Mouse (Mus musculus) heart, postnatal 10 days (tissue): ENCODE data around the gene Kcnh2. TPM values are rescaled to one million over a fixed set of nuclear protein-coding genes. Genes with fewer than 3 reads are reported as not detected.

Experiments
- DNase-seq, 2 experiments: peaks; one replicate each; pipeline ENCODE4 v3.0.0; 2021
- intact Hi-C: fragments of 180-260 bp; cut with DNase I; formaldehyde crosslinking; loops from one replicate; pipeline ENCODE4 v1.15.1; 2025
- total RNA-seq, 2 experiments: library from RNA; stranded (reverse); gene quantifications; 2 replicates each; pipeline ENCODE4 v1.2.3; 2021

Kcnh2 gene
- total RNA-seq, 2 experiments from 2014 or later: 90.5 to 93.9 TPM

- intact Hi-C loops: no loop called here
- no peak for DNase-seq
Observed at GRCm38 (mm10) chr5:24380499-24380898, 29.1 kb upstream of the Kcnh2 start.

- DNase-seq: no peak
- intact Hi-C loops: no loop called here
Observed at GRCm38 (mm10) chr5:24379501-24379900, 28.1 kb upstream of the Kcnh2 start.

DNA sequence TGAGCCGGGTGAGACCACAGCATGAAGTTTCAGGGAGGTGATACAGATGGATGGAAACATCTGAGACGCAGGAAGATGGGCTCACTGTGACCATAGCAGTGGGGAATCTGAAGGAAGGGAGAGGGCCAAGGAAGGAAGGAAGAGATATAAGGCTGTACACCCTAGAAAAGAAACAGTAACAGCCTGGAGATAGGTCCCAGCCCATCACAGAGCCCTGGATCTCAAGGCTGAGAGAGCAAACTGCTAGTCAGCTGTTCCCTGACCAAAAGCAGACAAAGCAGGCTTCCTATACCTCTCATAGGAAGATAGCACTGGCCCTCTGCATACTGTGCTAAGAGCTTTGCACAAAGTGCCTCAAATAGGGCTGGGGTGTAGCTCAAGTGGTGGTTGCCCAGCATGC is 27.3 kb upstream of the Kcnh2 start:
- no peak for DNase-seq
- intact Hi-C loops: no loop called here

- intact Hi-C loops: no loop called here
- DNase-seq: no peak
Observed at GRCm38 (mm10) chr5:24374666-24375328, 23.4 kb upstream of the Kcnh2 start.

GRCm38 (mm10) chr5:24374216-24374615 is 22.8 kb upstream of the Kcnh2 start:
- DNase-seq: peak in 1 of 2 experiments; percentile 63
- intact Hi-C loops: no loop called here

- intact Hi-C loops: no loop called here
- no peak for DNase-seq
Observed at GRCm38 (mm10) chr5:24373807-24374206, 22.4 kb upstream of the Kcnh2 start.

DNA sequence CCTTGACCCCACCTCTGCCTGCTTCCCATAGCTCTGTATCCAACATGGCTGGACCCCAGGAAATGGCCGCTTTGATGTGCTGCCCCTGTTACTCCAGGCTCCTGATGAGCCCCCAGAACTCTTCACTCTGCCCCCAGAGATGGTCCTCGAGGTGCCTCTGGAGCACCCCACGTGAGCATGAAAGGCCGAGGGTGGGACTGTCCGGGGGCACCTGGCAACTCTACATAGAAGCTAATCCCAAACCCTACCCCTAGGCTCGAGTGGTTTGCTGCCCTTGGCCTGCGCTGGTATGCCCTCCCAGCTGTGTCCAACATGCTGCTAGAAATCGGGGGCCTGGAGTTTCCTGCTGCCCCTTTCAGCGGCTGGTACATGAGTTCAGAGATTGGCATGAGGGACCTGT is 18.4 kb upstream of the Kcnh2 start:
- DNase-seq: no peak
- intact Hi-C loops: no loop called here

DNA sequence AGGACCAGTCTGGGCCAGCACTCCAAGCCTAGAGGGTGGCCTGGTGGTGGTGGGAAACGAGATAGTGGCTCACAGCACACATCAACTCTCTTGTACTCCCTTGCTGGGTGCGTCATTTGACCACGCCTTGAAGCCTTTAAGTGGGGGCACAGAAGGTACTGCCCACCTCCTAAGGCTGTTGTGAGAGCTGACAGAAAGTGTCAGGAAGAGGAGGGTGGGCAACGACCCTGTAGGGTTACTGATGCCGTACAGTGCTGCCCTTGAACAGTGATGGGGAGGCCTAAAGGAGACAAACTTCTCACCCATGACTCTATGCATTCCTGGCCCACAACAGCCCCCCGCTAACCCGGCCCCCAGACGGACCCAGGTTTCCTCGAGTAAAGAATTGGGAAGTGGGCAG is 15.0 kb upstream of the Kcnh2 start:
- intact Hi-C loops: no loop called here

DNA sequence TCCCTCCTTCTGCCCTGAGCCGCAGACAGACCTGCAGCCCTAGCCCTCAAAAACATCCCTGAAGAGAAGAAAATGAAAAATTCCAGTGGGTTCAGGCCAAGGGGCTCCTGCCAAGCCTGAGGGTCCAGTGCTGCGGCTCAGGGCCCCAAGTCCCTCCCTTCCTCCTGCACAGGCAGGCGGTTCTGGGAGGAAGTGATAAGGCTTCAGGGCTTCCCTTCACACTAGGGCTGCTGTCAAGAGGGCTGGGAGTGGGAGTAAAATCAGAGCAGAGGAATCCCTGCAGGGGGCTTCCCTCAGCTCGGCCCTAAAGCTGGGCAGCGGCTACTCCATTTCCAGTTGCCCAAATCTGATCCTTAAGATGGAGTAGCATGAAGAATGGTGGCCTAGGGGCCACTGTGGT is 14.1 kb upstream of the Kcnh2 start:
- intact Hi-C loops: loop anchor here (2.0 kb wide), 1 partner anchor 21 kb away; no protein-coding TSS in a partner anchor
- peak in 1 of 2 experiments; percentile 37 for DNase-seq

More for the DNA sequence above, 15.0 kb upstream of the Kcnh2 start:
- no peak for DNase-seq

- DNase-seq: no peak
- intact Hi-C loops: loop anchor here (2.0 kb wide), 1 partner anchor 22 kb away; no protein-coding TSS in a partner anchor
Observed at GRCm38 (mm10) chr5:24364963-24365362, 13.6 kb upstream of the Kcnh2 start.

- peak; percentile 73 to 75 for DNase-seq
- intact Hi-C loops: loop anchor here (2.0 kb wide), 1 partner anchor 22 kb away; no protein-coding TSS in a partner anchor
Observed at GRCm38 (mm10) chr5:24364508-24364907, 13.1 kb upstream of the Kcnh2 start, which contains the start of gene Nos3. Gene Nos3, plus strand, starts transcription at chr5:24364810.

GRCm38 (mm10) chr5:24364061-24364460 is 12.7 kb upstream of the Kcnh2 start:
- DNase-seq: no peak
- intact Hi-C loops: loop anchor here (2.0 kb wide), 1 partner anchor 23 kb away; no protein-coding TSS in a partner anchor

GRCm38 (mm10) chr5:24363467-24363866 is 12.1 kb upstream of the Kcnh2 start:
- no peak for DNase-seq
- intact Hi-C loops: no loop called here

- DNase-seq: peak; percentile 92 to 93
- intact Hi-C loops: loop anchor here (1.0 to 2.0 kb wide), 3 partner anchors 25 to 94 kb away; partner anchors contain the start of genes Abcb8 and Atg9b
Observed at GRCm38 (mm10) chr5:24360792-24361454, 9.5 kb upstream of the Kcnh2 start.

- intact Hi-C loops: no loop called here
- peak; percentile 87 to 90 for DNase-seq
Observed at GRCm38 (mm10) chr5:24357461-24357860, 6.1 kb upstream of the Kcnh2 start.

DNA sequence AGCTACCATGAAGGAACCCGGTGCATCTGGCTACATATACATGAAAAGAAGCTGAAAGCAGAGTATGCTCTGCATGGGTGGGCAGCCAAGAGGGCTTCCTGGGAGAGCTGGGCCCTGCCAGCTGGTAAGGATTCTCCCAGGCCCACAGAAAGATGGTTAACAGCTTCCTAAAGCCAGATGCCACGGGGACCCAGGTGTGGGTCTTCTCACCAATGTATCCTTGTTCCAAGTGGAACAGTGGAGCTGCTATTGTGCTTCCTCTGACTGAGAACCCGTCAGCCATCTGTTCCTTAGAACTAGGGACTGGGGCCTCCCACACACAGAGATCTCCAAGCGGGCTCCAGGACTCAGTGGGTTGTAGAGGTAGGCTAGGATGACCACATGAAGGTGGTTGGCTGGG is 5.4 kb upstream of the Kcnh2 start:
- no peak for DNase-seq
- intact Hi-C loops: no loop called here

GRCm38 (mm10) chr5:24353327-24353726 is 1.9 kb upstream of the Kcnh2 start:
- intact Hi-C loops: no loop called here
- no peak for DNase-seq

GRCm38 (mm10) chr5:24352251-24352859 is 951 bp upstream of the Kcnh2 start:
- intact Hi-C loops: no loop called here
- DNase-seq: peak; percentile 87 to 89

DNA sequence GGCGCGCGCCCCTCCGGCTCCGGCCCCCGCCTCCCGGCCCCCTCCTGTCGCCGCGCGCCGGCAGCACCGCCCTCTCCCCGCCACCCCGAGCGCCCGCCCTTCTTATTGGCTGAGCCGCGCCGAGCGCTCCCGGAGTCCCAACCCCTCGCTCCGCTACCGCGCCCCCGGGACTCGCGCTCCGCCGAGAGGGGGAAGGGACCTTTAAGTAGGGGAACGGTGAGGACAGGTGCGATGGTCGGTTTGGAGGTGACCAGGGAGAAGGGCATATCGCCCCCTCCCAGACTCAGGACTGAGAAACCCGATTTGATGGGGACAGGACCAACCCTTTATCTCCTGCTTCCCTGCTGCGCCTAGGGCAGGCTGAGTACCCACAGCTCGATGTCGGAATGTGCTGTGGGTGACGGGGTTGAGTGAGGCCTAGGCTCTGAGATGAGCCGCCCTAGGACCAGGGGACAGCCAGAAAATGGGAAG is 332 bp upstream of the Kcnh2 start:
- intact Hi-C loops: no loop called here
- peak; percentile 90 to 93 for DNase-seq

GRCm38 (mm10) chr5:24350531-24351250 is 713 bp downstream of the Kcnh2 start:
- intact Hi-C loops: no loop called here
- peak; percentile 55 to 68 for DNase-seq

- intact Hi-C loops: no loop called here
- peak; percentile 57 to 71 for DNase-seq
Observed at GRCm38 (mm10) chr5:24350073-24350472, 1.3 kb downstream of the Kcnh2 start.
